Mouse (Mus musculus): ENCODE results near the gene Itgb2. TPM values are rescaled to one million over a fixed set of nuclear protein-coding genes. Genes with fewer than 3 reads are reported as not detected.
A peak's percentile ranks its signal among the peaks of the same experiment; 100 is the strongest.

The Itgb2 gene
- polyA plus RNA-seq, 1 experiment from 2014 or later = 8.3 TPM

DNA sequence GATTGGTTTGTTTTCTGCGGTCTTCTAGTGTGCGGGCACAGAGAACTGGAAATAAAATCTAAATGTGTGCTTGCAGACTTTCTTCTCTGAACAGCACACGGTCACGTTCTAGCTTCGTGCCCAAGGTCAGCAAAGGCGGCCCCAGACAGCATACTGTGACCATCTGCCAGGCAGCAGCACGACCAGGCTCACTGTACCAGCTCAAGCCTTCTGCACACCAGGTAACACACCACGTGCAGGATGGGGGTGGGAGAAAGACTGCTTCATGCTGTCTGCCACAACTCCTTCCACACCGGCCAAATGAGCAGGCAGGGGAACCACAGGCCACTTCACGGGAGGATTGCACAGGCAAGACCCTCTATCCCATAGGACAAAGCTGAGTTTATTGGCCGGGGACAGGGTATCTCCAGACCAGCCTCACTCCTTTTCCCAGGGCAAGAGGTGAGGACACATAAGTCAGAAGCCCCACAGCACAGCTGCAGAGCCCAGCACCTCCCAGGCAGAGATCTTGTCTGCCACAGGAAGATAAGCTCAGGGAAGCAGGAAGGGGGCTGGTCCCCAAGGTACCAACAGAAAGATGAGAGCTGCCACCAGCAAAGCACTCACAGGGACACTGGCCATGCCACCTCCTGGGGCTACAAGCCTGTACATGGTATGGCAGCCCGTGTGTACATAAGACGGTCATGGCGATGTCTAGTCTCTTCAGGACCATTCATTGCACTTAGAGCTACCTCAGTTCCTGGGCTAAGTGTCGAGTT is 19.6 kb upstream of the Itgb2 start:
- Histone ChIP-seq H3K27ac (ENCODE audit: low read length) (peak overlapping the region; percentile 44; the same call in 1 of the 2 replicates), H3K9ac (ENCODE audit: low read length) (peak overlapping the region; percentile 31)
- ATAC-seq (ENCODE audit: insufficient read depth, low FRiP score) = no peak

DNA sequence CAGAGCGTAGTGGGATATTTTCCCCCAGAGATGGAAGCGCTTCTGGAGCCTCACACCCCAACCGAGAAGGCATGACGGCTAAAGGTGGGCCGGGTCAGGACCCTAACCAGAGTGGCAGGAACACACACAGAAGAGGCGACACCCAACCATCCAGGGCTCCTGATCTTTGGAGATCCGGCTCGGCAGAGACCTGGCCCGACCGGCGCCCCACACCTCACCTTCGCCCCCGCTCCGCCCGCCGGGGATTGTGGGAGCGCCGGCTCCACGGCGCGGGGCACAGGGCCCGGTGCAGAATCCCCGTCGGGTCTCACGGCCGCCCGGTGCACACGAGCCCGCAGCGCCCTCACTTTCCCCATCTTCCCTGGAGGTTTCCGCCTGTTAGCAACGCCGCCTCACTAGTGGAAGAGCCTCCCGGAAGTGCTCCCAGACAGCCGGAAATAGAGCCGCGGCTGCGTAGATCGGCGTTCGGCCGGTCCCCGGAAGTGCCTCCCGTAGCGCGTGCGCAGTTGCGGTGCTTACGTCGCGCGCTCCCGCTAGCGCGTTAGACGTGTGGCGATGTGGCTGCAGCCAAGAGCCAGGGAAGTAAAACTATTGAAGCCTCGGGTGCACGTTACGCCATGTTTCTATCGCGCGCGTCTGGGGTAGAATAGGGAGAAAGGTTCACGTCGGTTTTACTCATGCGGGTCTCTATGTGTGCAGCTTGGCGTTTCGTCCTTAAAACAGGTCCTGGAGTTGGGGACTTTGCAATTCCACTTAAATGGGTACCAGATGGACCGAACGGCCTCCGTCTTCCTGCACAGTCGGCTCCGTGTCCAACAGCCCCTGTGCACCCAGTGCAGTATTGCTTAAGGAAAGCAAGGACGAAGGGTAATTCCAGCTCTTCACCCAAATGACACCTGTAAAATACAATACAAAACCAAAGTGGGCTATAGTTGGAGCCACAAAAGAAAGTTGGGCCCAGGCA is 14.4 kb upstream of the Itgb2 start, which contains the start of gene Fam207a:
Gene Fam207a (minus strand): TSS at position 401 of the 964 bp plus-strand sequence.
- Histone ChIP-seq H3K27ac (ENCODE audit: low read length) (peak within 1 kb of the TSS; percentile 91), H3K36me3 (ENCODE audit: control insufficient read depth, insufficient read depth, low read length) (peaks cover 13% of the 10 kb centered on the region), H3K4me2 (ENCODE audit: low read depth, low read length) (peak within 1 kb of the TSS; percentile 87), H3K4me3 (replicated peaks; ENCODE audit: low read length) (peak within 1 kb of the TSS; percentile 83), H3K9ac (ENCODE audit: low read length) (peak within 1 kb of the TSS; percentile 90), H3K9me3 (replicated peaks; ENCODE audit: control insufficient read depth, low read length) (no peaks in the 10 kb centered on the region), H3K4me1 (ENCODE audit: control insufficient read depth, insufficient read depth, low read length) (peaks cover 18% of the 10 kb centered on the region), H3K27me3 (ENCODE audit: control insufficient read depth, insufficient read depth, low read length) (no peaks in the 10 kb centered on the region)
- ATAC-seq (ENCODE audit: insufficient read depth, low FRiP score) = peak; percentile 93
- WGBS = 1% methylated on average over 75 of the region's 75 CpGs

More for the DNA sequence above, 19.6 kb upstream of the Itgb2 start:
- Histone ChIP-seq H3K36me3 (ENCODE audit: control insufficient read depth, insufficient read depth, low read length) (peaks cover 13% of the 10 kb centered on the region), H3K4me3 (replicated peaks; ENCODE audit: low read length) (no peak overlapping the region), H3K9me3 (replicated peaks; ENCODE audit: control insufficient read depth, low read length) (no peaks in the 10 kb centered on the region), H3K27me3 (ENCODE audit: control insufficient read depth, insufficient read depth, low read length) (no peaks in the 10 kb centered on the region), H3K4me1 (ENCODE audit: control insufficient read depth, insufficient read depth, low read length) (peaks cover 18% of the 10 kb centered on the region), H3K4me2 (ENCODE audit: low read depth, low read length) (no peak overlapping the region)
- whole genome bisulfite sequencing = 73% methylated on average over 15 of the region's 15 CpGs

DNA sequence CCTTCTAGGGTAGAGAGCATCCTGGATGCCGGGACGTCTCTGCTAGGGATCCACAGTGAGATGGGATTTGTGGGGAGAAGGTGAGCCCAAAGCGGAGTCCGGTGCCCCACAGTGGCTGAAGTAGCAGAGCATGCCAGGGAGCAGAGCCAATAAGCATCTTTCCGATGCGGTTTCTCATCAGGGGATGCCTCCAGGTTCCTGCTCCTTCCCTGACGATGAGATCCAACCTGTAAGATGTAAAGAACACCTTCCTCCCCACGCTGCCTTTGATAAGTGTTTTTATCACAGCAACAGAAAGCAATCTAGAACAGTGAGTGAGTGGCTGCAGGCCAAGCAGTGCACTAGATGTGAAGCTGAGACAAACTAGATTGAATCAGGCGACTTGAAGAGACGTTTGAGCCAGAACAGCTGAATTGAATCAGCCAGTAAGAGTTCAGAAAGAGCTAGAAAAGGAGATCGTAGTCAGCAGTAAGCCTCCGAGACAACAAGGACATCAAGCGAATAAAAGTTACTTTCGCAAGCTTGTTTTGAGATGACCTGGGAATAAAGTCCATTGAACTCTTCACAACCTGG is 13.6 kb upstream of the Itgb2 start:
- no peak for ATAC-seq (ENCODE audit: insufficient read depth, low FRiP score)
- Histone ChIP-seq H3K36me3 (ENCODE audit: control insufficient read depth, insufficient read depth, low read length) (peaks cover 10% of the 10 kb centered on the region), H3K4me3 (replicated peaks; ENCODE audit: low read length) (peak overlapping the region; percentile 83), H3K9me3 (replicated peaks; ENCODE audit: control insufficient read depth, low read length) (no peaks in the 10 kb centered on the region), H3K27ac (ENCODE audit: low read length) (peak overlapping the region; percentile 91), H3K27me3 (ENCODE audit: control insufficient read depth, insufficient read depth, low read length) (no peaks in the 10 kb centered on the region), H3K4me2 (ENCODE audit: low read depth, low read length) (peak overlapping the region; percentile 87), H3K4me1 (ENCODE audit: control insufficient read depth, insufficient read depth, low read length) (peaks cover 18% of the 10 kb centered on the region), H3K9ac (ENCODE audit: low read length) (peak overlapping the region; percentile 90)
- WGBS = 37% methylated on average over 14 of the region's 14 CpGs

- H3K27ac ChIP-seq (ENCODE audit: low read length) = peak overlapping the region; percentile 91
- WGBS = 20% methylated on average over 20 of the region's 20 CpGs
- H3K4me2 ChIP-seq (ENCODE audit: low read depth, low read length) = peak overlapping the region; percentile 87
- H3K27me3 ChIP-seq (ENCODE audit: control insufficient read depth, insufficient read depth, low read length) = no peaks in the 10 kb centered on the region
- H3K4me1 ChIP-seq (ENCODE audit: control insufficient read depth, insufficient read depth, low read length) = peaks cover 18% of the 10 kb centered on the region
- H3K36me3 ChIP-seq (ENCODE audit: control insufficient read depth, insufficient read depth, low read length) = peaks cover 6% of the 10 kb centered on the region
- H3K9me3 ChIP-seq (replicated peaks; ENCODE audit: control insufficient read depth, low read length) = no peaks in the 10 kb centered on the region
- H3K4me3 ChIP-seq (replicated peaks; ENCODE audit: low read length) = no peak overlapping the region
- ATAC-seq (ENCODE audit: insufficient read depth, low FRiP score) = 0 out of 2 replicates have a peak, but pooled peaks have one; percentile 3
- peak overlapping the region; percentile 90 for H3K9ac ChIP-seq (ENCODE audit: low read length)
Observed at GRCm38 (mm10) chr10:77517066-77517620, 12.9 kb upstream of the Itgb2 start.

DNA sequence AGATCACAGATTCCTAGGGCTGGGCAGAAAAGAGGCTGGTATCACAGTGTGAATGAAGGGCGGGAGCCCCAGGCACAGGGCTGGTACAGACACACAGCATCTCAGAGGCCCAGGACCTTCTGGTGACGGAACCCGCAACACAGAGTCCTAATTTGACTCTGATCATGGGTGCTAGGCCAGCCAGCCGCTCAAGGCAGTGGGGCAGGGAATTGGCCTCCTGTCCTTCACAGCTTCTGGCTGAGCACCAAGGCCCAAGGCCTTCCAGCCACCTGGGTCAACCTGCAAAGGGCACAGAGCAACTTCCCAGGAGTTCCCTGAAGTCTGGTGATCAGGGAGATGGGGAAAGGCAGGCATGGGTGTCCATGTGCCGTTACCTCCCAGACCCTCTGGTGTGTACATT is 12.3 kb upstream of the Itgb2 start:
- 93% methylated on average over 5 of the region's 5 CpGs for WGBS
- Histone ChIP-seq H3K27ac (ENCODE audit: low read length) (no peak overlapping the region), H3K9me3 (replicated peaks; ENCODE audit: control insufficient read depth, low read length) (no peaks in the 10 kb centered on the region), H3K4me3 (replicated peaks; ENCODE audit: low read length) (no peak overlapping the region), H3K27me3 (ENCODE audit: control insufficient read depth, insufficient read depth, low read length) (no peaks in the 10 kb centered on the region), H3K36me3 (ENCODE audit: control insufficient read depth, insufficient read depth, low read length) (peaks cover under 1% of the 10 kb centered on the region; the same call in 1 of the 2 replicates), H3K4me2 (ENCODE audit: low read depth, low read length) (no peak overlapping the region), H3K4me1 (ENCODE audit: control insufficient read depth, insufficient read depth, low read length) (peaks cover 21% of the 10 kb centered on the region), H3K9ac (ENCODE audit: low read length) (no peak overlapping the region; the same call in 1 of the 2 replicates)
- no peak for ATAC-seq (ENCODE audit: insufficient read depth, low FRiP score)

DNA sequence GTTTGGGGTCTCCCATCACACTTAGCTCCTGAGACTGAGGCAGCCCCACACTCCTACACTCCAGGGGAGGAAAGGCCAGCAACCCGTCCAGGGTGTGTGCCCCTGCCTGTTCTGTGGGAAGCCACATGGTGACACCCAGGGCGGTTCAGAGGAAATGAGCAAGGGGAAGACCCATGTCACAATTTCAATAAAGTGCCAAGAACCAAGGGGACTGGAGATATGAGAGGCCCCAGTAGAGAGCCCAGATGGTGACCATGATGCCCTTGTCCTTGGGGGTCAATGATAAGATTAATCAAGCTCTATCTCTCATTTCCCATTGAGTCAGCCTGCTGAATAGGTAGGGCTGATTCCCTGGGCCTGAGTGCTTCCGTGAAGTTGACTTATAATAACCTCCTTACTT is 10.9 kb upstream of the Itgb2 start:
- H3K4me1 ChIP-seq (ENCODE audit: control insufficient read depth, insufficient read depth, low read length) = peaks cover 21% of the 10 kb centered on the region
- WGBS = 76% methylated on average over 3 of the region's 3 CpGs
- no peak overlapping the region for H3K9ac ChIP-seq (ENCODE audit: low read length)
- ATAC-seq (ENCODE audit: insufficient read depth, low FRiP score) = no peak
- H3K4me2 ChIP-seq (ENCODE audit: low read depth, low read length) = no peak overlapping the region
- H3K4me3 ChIP-seq (replicated peaks; ENCODE audit: low read length) = no peak overlapping the region
- H3K36me3 ChIP-seq (ENCODE audit: control insufficient read depth, insufficient read depth, low read length) = no peaks in the 10 kb centered on the region
- no peak overlapping the region for H3K27ac ChIP-seq (ENCODE audit: low read length)
- no peaks in the 10 kb centered on the region for H3K9me3 ChIP-seq (replicated peaks; ENCODE audit: control insufficient read depth, low read length)
- no peaks in the 10 kb centered on the region for H3K27me3 ChIP-seq (ENCODE audit: control insufficient read depth, insufficient read depth, low read length)

- no peak overlapping the region for H3K27ac ChIP-seq (ENCODE audit: low read length)
- no peaks in the 10 kb centered on the region for H3K27me3 ChIP-seq (ENCODE audit: control insufficient read depth, insufficient read depth, low read length)
- no peak overlapping the region for H3K4me2 ChIP-seq (ENCODE audit: low read depth, low read length)
- no peak overlapping the region for H3K9ac ChIP-seq (ENCODE audit: low read length)
- H3K36me3 ChIP-seq (ENCODE audit: control insufficient read depth, insufficient read depth, low read length) = no peaks in the 10 kb centered on the region
- 72% methylated on average over 5 of the region's 5 CpGs for WGBS
- no peaks in the 10 kb centered on the region for H3K9me3 ChIP-seq (replicated peaks; ENCODE audit: control insufficient read depth, low read length)
- no peak for ATAC-seq (ENCODE audit: insufficient read depth, low FRiP score)
- peaks cover 15% of the 10 kb centered on the region for H3K4me1 ChIP-seq (ENCODE audit: control insufficient read depth, insufficient read depth, low read length)
- no peak overlapping the region for H3K4me3 ChIP-seq (replicated peaks; ENCODE audit: low read length)
Observed at GRCm38 (mm10) chr10:77520497-77520896, 9.6 kb upstream of the Itgb2 start.

DNA sequence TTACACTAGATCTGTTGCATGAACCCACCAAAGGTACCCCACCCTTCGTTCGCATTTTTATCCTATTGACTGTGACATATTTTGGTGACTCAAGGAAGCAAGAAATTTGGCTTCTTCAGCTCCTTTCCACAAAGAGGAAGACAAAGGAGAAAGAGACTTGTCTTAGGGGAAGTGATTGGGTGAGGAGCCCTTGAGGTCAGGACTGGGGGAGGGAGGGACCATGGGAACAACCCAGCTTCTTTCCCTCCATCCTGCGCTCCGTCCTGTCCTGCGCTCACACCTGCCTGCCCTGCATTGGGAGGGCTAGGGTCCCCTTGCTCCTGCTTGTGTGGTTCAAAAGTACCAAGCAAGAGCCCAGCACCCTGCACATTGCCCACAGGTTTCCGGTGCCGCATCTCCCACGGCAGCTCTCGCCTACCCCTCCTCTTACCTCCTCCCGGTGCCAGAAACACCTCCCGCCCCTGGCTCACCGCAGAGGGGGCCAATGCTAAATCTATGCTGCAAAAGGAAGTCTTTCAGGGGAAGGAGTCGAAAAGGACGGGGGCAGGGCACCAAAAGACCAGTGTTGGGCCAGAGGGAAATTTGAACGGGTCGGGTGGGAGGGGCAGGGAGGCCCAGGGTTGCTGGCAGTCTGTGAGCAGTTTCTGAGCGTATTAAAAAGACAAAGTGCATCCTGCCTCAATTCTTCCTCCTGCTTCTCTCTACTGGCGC is 7.9 kb upstream of the Itgb2 start:
- no peak; the same call in 1 of the 2 replicates for ATAC-seq (ENCODE audit: insufficient read depth, low FRiP score)
- Histone ChIP-seq H3K27ac (ENCODE audit: low read length) (no peak overlapping the region), H3K4me1 (ENCODE audit: control insufficient read depth, insufficient read depth, low read length) (peaks cover 7% of the 10 kb centered on the region), H3K36me3 (ENCODE audit: control insufficient read depth, insufficient read depth, low read length) (no peaks in the 10 kb centered on the region), H3K9me3 (replicated peaks; ENCODE audit: control insufficient read depth, low read length) (no peaks in the 10 kb centered on the region), H3K9ac (ENCODE audit: low read length) (peak overlapping the region; percentile 49), H3K4me3 (replicated peaks; ENCODE audit: low read length) (peak overlapping the region; percentile 31), H3K4me2 (ENCODE audit: low read depth, low read length) (peak overlapping the region; percentile 57), H3K27me3 (ENCODE audit: control insufficient read depth, insufficient read depth, low read length) (no peaks in the 10 kb centered on the region)
- WGBS = 15% methylated on average over 18 of the region's 18 CpGs
